ENCODE assay signal across 12 mouse cellular contexts in genomic region chr6:115684851-115685646, GRCm38 (mm10). TPM values are rescaled to one million over a fixed set of nuclear protein-coding genes. Genes with fewer than 3 reads are reported as not detected.
DNase-seq lines count a peak whose midpoint lies in the region; ATAC-seq lines count a peak whose summit lies in the region.
"Had no signal": no experiment of that assay in that cellular context is flagged by ENCODE, and none has a peak within 500 bp of the region (broad histone marks: within the 10 kb centered on the region; RNA-seq: fewer than 3 reads in every experiment).

No protein-coding gene starts in this region.

- intact Hi-C loops in left cerebral cortex, postnatal 4 days (cut with DNase I) = no loop called here
- intact Hi-C loops in left cerebral cortex, postnatal 10 days (cut with DNase I) = no loop called here

- peak; percentile 23 for DNase-seq in adrenal gland, postnatal 14 days
- no peak for DNase-seq in adrenal gland, adult 2 months
- peak; percentile 71 for DNase-seq in CD4-positive helper T cell, adult 2 months (ENCODE audit: low read depth, low spot score)
- peak; percentile 4 for DNase-seq in T-cell, adult 2 months (ENCODE audit: low spot score)
- peak; percentile 44 for DNase-seq in liver, embryonic 13.5 days
- DNase-seq in left cerebral cortex, postnatal 4 days = no peak
- no peak for DNase-seq in ovary, postnatal 14 days (ENCODE audit: low spot score)
- DNase-seq in left cerebral cortex, postnatal 10 days (ENCODE audit: extremely low spot score in 1 of 2, low spot score in 2 of 2) = no peak
- DNase-seq: cerebellum, adult 9-10 months; gastrocnemius, postnatal 10 days had no signal

- H3K4me3 ChIP-seq in liver, embryonic 13.5 days (replicated peaks) = peak overlapping the region; percentile 26; the same call in 1 of the 2 replicates
- H3K4me3 ChIP-seq: limb, embryonic 12.5 days; neural tube, embryonic 15.5 days had no signal

- H3K27ac ChIP-seq in liver, embryonic 13.5 days = peak overlapping the region; percentile 32; the same call in 1 of the 2 replicates
- H3K27ac ChIP-seq: limb, embryonic 12.5 days; neural tube, embryonic 15.5 days had no signal

- peaks cover 20% of the 10 kb centered on the region for H3K4me1 ChIP-seq in liver, embryonic 13.5 days (replicated peaks)
- H3K4me1 ChIP-seq: limb, embryonic 12.5 days; neural tube, embryonic 15.5 days had no signal

- no peaks in the 10 kb centered on the region for H3K36me3 ChIP-seq in liver, embryonic 13.5 days
- H3K36me3 ChIP-seq: limb, embryonic 12.5 days; neural tube, embryonic 15.5 days had no signal

- peak overlapping the region; percentile 45 for H3K4me2 ChIP-seq in liver, embryonic 13.5 days
- H3K4me2 ChIP-seq: limb, embryonic 12.5 days; neural tube, embryonic 15.5 days had no signal

- no peak overlapping the region for H3K9ac ChIP-seq in liver, embryonic 13.5 days
- H3K9ac ChIP-seq: limb, embryonic 12.5 days; neural tube, embryonic 15.5 days had no signal

- peak; percentile 79 for ATAC-seq in liver, embryonic 13.5 days (ENCODE audit: low read depth)

- no peaks in the 10 kb centered on the region for H3K27me3 ChIP-seq in liver, embryonic 13.5 days
- H3K27me3 ChIP-seq: limb, embryonic 12.5 days; neural tube, embryonic 15.5 days had no signal

- H3K9me3 ChIP-seq in liver, embryonic 13.5 days (replicated peaks) = no peaks in the 10 kb centered on the region
- H3K9me3 ChIP-seq: neural tube, embryonic 15.5 days had no signal

- WGBS in liver, embryonic 13.5 days (ENCODE audit: insufficient replicate concordance) = 31% methylated on average over 11 of the region's 11 CpGs

RNA-seq across cellular contexts. Expression of gene Raf1, which starts 8.6 kb away (rescaled TPM):
- total RNA-seq in adrenal gland, postnatal 14 days (2021) = 97.4 and 101 TPM in 2 replicates
- 100 to 1,000 TPM in 1 of 2 experiments, 10 to 100 TPM in 1; 91.7 to 101 TPM for total RNA-seq in adrenal gland, adult 2 months (2021)
- polyA plus RNA-seq in adrenal gland, adult 2 months (2012; rRNA removed) = 87.5 and 133 TPM in 2 replicates
- polyA plus RNA-seq in liver, embryonic 13.5 days (2015; fragmentation: Nextera tagmentation; extraction: Ambion mirVana) = 32.8 and 38.3 TPM in 2 replicates
- total RNA-seq in left cerebral cortex, postnatal 4 days (2021) = 100 to 1,000 TPM; 180 to 191 TPM
- total RNA-seq in left cerebral cortex, postnatal 10 days (2021) = 100 to 1,000 TPM; 121 to 132 TPM

Comparison
In these comparisons a context has a peak if more than half of its experiments do, and no peak if none do; other contexts are left out.
1. DNase-seq: peak in adrenal gland, postnatal 14 days (single experiment), CD4-positive helper T cell, adult 2 months (single experiment), T-cell, adult 2 months (single experiment) and liver, embryonic 13.5 days (single experiment); none in adrenal gland, adult 2 months (single experiment), left cerebral cortex, postnatal 4 days (single experiment), ovary, postnatal 14 days (single experiment) and left cerebral cortex, postnatal 10 days (0 of 2).